Mouse (Mus musculus): ENCODE data around the gene Slc4a8. TPM values are rescaled to one million over a fixed set of nuclear protein-coding genes. Genes with fewer than 3 reads are reported as not detected.

The Slc4a8 gene
- polyA plus RNA-seq (2014; fragmentation: Illumina TruSeq; extraction: RNeasy Lipid Tissue Mini Kit (QIAGEN cat#74804); ENCODE audit: low read depth, low replicate concordance): 0.98 TPM

GRCm38 (mm10) chr15:100761419-100762185 lies at the start of gene Slc4a8:
Slc4a8 (plus strand) TSS chr15:100761747.

GRCm38 (mm10) chr15:100729281-100729985 lies 32.1 kb upstream of the Slc4a8 start, which contains the start of gene Galnt6:
Galnt6 (minus strand) TSS chr15:100729376.

GRCm38 (mm10) chr15:100869558-100869957 lies 108.0 kb downstream of the Slc4a8 start, which contains the start of gene Scn8a:
Scn8a (plus strand) TSS chr15:100869858.

Other genes with a start within 250 kb of the Slc4a8 start
- gene Tfcp2, start 209.7 kb upstream of the Slc4a8 start, polyA plus RNA-seq (2014; fragmentation: Illumina TruSeq; extraction: RNeasy Lipid Tissue Mini Kit (QIAGEN cat#74804); ENCODE audit: low read depth, low replicate concordance): 6.2 TPM
- 2.3 TPM for gene Pou6f1, start 161.8 kb upstream of the Slc4a8 start, polyA plus RNA-seq (2014; fragmentation: Illumina TruSeq; extraction: RNeasy Lipid Tissue Mini Kit (QIAGEN cat#74804); ENCODE audit: low read depth, low replicate concordance)
- gene Dazap2, start 146.4 kb upstream of the Slc4a8 start, polyA plus RNA-seq (2014; fragmentation: Illumina TruSeq; extraction: RNeasy Lipid Tissue Mini Kit (QIAGEN cat#74804); ENCODE audit: low read depth, low replicate concordance): 308 TPM
- 5.6 TPM for gene Smagp, start 124.8 kb upstream of the Slc4a8 start, polyA plus RNA-seq (2014; fragmentation: Illumina TruSeq; extraction: RNeasy Lipid Tissue Mini Kit (QIAGEN cat#74804); ENCODE audit: low read depth, low replicate concordance)
- gene Bin2, start 92.2 kb upstream of the Slc4a8 start, polyA plus RNA-seq (2014; fragmentation: Illumina TruSeq; extraction: RNeasy Lipid Tissue Mini Kit (QIAGEN cat#74804); ENCODE audit: low read depth, low replicate concordance): 2.3 TPM
- 34.1 TPM for gene Cela1, start 73.8 kb upstream of the Slc4a8 start, polyA plus RNA-seq (2014; fragmentation: Illumina TruSeq; extraction: RNeasy Lipid Tissue Mini Kit (QIAGEN cat#74804); ENCODE audit: low read depth, low replicate concordance)
- 15.2 TPM for gene Galnt6, start 32.4 kb upstream of the Slc4a8 start, polyA plus RNA-seq (2014; fragmentation: Illumina TruSeq; extraction: RNeasy Lipid Tissue Mini Kit (QIAGEN cat#74804); ENCODE audit: low read depth, low replicate concordance)
- 0.13 TPM for gene Scn8a, start 108.1 kb downstream of the Slc4a8 start, polyA plus RNA-seq (2014; fragmentation: Illumina TruSeq; extraction: RNeasy Lipid Tissue Mini Kit (QIAGEN cat#74804); ENCODE audit: low read depth, low replicate concordance)

Measured in sigmoid colon, adult 10 weeks (tissue).